Mouse (Mus musculus): ENCODE data around the gene Nfkbiz. TPM values are rescaled to one million over a fixed set of nuclear protein-coding genes. Genes with fewer than 3 reads are reported as not detected.

The Nfkbiz gene
- polyA plus RNA-seq, 1 experiment from 2014 or later = 1.6 TPM

DNA sequence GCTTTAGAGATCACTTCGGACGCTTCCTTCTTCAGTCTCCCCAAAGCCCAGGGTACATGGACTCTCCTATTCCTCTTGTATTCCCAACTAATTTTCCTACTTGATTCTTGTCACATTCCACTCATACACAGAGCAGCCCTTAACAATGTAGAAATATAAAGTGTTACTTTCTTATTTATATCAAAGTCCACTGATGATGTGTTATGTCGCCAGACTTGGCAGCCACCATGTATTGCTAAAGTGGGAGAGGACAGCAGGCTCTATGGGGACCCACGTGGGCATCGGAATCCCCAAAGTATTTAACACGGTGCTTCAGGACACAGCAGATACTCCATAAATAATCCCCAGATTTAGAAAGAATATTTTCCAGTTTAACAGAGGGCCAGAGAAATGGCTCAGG is 24.0 kb downstream of the Nfkbiz start:
- no peak overlapping the region for H3K27ac ChIP-seq
- H3K36me3 ChIP-seq = peaks cover 50% of the 10 kb centered on the region
- no peak for ATAC-seq (ENCODE audit: low FRiP score)
- H3K9ac ChIP-seq = no peak overlapping the region
- 96% methylated on average over 6 of the region's 6 CpGs for WGBS
- no peak overlapping the region for H3K4me3 ChIP-seq
- no peak overlapping the region for H3K4me2 ChIP-seq
- no peaks in the 10 kb centered on the region for H3K27me3 ChIP-seq
- H3K4me1 ChIP-seq (replicated peaks) = peaks cover 11% of the 10 kb centered on the region
- no peaks in the 10 kb centered on the region for H3K9me3 ChIP-seq

DNA sequence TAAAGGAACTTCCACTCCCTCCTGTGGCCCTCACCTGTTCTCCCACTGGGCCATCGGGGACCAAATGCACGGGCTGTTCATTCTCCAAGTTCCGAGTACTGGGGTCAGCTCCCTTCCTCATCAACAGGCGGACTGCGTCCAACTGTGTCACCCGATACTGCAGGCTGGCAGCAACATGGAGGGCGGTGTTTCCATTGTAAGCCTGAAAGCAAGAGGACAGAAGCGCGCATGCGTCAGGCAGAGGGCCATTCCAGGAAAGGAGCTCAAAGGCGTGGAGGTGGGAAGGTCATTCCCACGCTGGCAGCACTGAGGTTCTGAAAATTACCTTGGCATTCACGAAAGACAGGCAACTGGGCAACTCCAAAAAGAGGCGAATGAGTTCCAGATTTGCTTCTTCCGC is 24.8 kb downstream of the Nfkbiz start:
- Histone ChIP-seq H3K4me2 (no peak overlapping the region), H3K9me3 (no peaks in the 10 kb centered on the region), H3K36me3 (peaks cover 50% of the 10 kb centered on the region), H3K4me1 (replicated peaks) (peaks cover 4% of the 10 kb centered on the region; the same call in 1 of the 2 replicates), H3K27ac (no peak overlapping the region), H3K4me3 (no peak overlapping the region), H3K9ac (no peak overlapping the region), H3K27me3 (no peaks in the 10 kb centered on the region)
- 85% methylated on average over 15 of the region's 15 CpGs for WGBS
- ATAC-seq (ENCODE audit: low FRiP score) = no peak

DNA sequence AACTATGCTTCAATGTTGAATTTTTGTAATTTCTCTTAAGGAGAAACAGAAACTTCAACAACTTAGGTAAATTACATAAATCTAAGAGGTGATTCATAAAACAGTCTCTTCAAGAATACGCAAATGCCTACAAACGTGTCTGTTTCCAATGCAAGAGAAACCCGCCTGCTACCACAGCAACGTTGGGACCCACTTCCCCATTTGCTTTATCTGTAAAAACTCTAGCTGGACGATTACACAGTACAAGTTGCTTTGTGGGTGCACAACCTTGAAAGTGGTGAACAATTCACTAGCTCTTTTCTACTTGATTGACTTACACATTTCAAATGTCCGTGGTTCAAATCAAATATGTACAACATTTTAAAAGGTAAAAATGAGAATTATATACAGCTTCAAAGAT is 26.9 kb downstream of the Nfkbiz start:
- H3K9me3 ChIP-seq = no peaks in the 10 kb centered on the region
- H3K27me3 ChIP-seq = no peaks in the 10 kb centered on the region
- ATAC-seq (ENCODE audit: low FRiP score) = no peak
- H3K27ac ChIP-seq = no peak overlapping the region
- H3K9ac ChIP-seq = no peak overlapping the region
- H3K36me3 ChIP-seq = peaks cover 43% of the 10 kb centered on the region
- H3K4me3 ChIP-seq = no peak overlapping the region
- H3K4me2 ChIP-seq = no peak overlapping the region
- H3K4me1 ChIP-seq (replicated peaks) = no peaks in the 10 kb centered on the region
- 92% methylated on average over 6 of the region's 6 CpGs for WGBS

DNA sequence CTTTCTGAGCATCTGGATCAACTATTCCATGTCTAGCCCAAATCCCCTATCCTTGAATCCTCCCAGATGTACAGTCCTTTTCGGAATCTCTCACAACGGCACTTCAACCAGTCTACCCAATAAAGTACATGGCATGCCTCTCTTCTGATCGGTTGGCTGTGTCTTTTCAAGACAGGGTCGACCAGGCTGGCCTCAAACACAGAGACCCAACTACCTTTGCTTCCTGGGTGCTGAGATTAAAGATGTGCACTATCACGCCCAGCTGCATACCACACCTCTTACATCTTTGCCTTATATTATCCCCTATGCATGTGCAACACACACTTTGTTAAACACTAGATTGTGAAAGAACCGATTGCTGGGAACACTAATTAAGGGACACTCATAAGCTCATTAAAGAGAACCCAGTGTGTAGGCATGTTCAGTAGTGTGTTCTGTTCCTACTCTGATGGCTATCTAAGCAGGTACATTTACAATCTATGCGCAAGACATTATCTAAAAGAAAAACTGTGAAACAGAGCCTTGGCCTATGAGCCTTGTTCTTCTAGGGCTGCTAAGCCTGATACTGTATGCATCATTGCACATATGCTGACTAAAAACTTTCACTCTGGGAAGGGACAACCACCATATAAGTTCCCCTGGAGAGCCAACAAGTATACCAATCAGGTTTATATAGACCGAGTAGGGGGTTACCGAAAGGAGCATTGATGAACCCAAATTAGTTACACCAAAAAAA is 28.8 kb downstream of the Nfkbiz start:
- H3K36me3 ChIP-seq = peaks cover 25% of the 10 kb centered on the region
- no peak for ATAC-seq (ENCODE audit: low FRiP score)
- H3K9ac ChIP-seq = no peak overlapping the region
- H3K4me3 ChIP-seq = no peak overlapping the region
- 95% methylated on average over 9 of the region's 9 CpGs for WGBS
- H3K27me3 ChIP-seq = no peaks in the 10 kb centered on the region
- no peaks in the 10 kb centered on the region for H3K4me1 ChIP-seq (replicated peaks)
- no peaks in the 10 kb centered on the region for H3K9me3 ChIP-seq
- H3K4me2 ChIP-seq = no peak overlapping the region
- H3K27ac ChIP-seq = no peak overlapping the region

DNA sequence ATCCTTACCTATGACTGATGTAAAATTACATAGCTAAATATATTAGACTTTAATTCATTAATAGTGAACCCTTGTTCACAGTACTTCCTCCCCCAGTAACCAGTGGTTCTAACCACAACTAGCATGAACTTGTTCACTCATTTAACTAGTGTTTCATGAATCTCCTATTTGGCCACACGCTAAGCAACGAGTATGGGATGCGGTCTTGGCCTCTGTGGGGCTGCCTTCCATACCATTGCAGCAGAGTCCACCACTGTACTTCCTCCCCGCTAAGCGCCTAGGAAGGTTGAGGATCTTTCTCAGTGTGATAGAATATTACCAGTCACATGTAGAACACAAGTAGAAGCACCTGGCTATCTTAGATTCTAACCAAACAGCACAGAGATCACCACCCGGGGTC is 29.4 kb downstream of the Nfkbiz start:
- ATAC-seq (ENCODE audit: low FRiP score) = no peak
- no peak overlapping the region for H3K4me2 ChIP-seq

DNA sequence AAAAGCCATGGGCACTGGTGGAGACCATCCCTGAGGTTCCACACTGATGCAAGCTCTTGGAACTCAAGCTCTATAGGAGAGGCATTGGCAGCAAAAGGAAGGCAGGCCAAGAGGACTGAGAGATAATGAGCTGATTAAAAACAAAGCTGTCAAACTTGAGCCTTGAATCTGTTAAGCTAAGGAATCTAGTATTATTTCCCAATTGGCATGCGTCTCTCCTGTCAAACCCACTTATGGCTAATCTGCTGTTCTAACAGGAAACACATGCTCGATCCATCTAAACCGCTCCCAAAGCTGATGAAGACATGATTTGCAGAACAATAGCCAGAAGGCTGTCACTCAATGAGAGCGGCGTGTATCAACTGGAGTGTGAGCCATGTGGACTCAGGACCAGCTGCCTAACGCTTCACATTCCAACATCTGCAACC is 31.2 kb downstream of the Nfkbiz start:
- no peaks in the 10 kb centered on the region for H3K27me3 ChIP-seq
- no peak overlapping the region for H3K4me3 ChIP-seq
- H3K36me3 ChIP-seq = peaks cover 5% of the 10 kb centered on the region
- WGBS = 74% methylated on average over 6 of the region's 6 CpGs
- no peak overlapping the region for H3K9ac ChIP-seq
- H3K9me3 ChIP-seq = no peaks in the 10 kb centered on the region
- no peaks in the 10 kb centered on the region for H3K4me1 ChIP-seq (replicated peaks)
- no peak overlapping the region for H3K27ac ChIP-seq
- H3K4me2 ChIP-seq = no peak overlapping the region
- no peak for ATAC-seq (ENCODE audit: low FRiP score)

More for the DNA sequence above, 29.4 kb downstream of the Nfkbiz start:
- H3K27me3 ChIP-seq = no peaks in the 10 kb centered on the region
- H3K27ac ChIP-seq = no peak overlapping the region
- peaks cover 21% of the 10 kb centered on the region for H3K36me3 ChIP-seq
- H3K4me3 ChIP-seq = no peak overlapping the region
- no peak overlapping the region for H3K9ac ChIP-seq
- no peaks in the 10 kb centered on the region for H3K9me3 ChIP-seq
- no peaks in the 10 kb centered on the region for H3K4me1 ChIP-seq (replicated peaks)
- WGBS = 94% methylated on average over 6 of the region's 6 CpGs

DNA sequence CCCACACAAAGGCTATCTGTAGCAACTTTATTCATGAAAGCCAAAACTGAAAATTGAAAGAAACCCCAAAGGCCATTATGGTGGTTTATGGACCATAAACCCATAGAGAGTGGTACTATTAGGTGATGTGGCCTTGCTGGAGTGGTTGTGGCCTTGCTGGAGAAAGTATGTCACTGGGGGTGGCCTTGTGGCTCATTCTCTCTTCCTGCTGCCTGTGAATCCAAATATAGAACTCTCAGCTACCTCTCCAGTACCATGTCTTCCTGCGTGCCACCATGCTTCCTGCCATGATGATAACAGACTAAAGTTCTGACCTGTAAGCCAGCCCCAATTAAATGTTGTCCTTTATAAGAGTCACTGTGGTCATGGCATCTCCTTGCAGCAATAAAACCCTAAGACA is 33.9 kb downstream of the Nfkbiz start:
- Histone ChIP-seq H3K9me3 (no peaks in the 10 kb centered on the region), H3K27ac (no peak overlapping the region), H3K9ac (no peak overlapping the region), H3K4me3 (no peak overlapping the region), H3K4me2 (no peak overlapping the region), H3K36me3 (no peaks in the 10 kb centered on the region), H3K27me3 (no peaks in the 10 kb centered on the region), H3K4me1 (replicated peaks) (no peaks in the 10 kb centered on the region)
- no peak for ATAC-seq (ENCODE audit: low FRiP score)
- WGBS = 96% methylated on average over 1 of the region's 1 CpGs

DNA sequence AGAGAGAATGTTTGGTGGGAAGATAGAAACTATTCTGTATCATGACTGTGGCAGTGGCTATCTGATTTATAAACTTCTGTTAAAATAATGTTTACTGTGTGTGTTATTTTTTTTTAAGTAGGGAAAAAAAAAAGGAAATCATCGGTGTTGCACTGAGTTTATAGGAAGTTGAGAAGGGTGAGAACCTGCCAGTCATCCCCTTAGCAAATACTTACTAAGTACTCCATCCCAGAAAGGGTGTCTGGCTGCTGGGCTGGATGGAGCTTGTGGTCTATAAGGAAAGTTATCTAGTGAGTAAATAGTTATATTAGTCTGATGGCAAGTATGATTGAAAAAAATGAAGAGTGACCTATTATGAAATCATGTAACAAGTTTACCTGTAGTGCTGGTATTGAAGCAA is 37.1 kb downstream of the Nfkbiz start:
- no peak for ATAC-seq (ENCODE audit: low FRiP score)
- H3K4me2 ChIP-seq = no peak overlapping the region
- no peaks in the 10 kb centered on the region for H3K4me1 ChIP-seq (replicated peaks)
- no peaks in the 10 kb centered on the region for H3K27me3 ChIP-seq
- WGBS = 95% methylated on average over 1 of the region's 1 CpGs
- no peaks in the 10 kb centered on the region for H3K36me3 ChIP-seq
- no peaks in the 10 kb centered on the region for H3K9me3 ChIP-seq
- H3K27ac ChIP-seq = no peak overlapping the region
- no peak overlapping the region for H3K4me3 ChIP-seq
- no peak overlapping the region for H3K9ac ChIP-seq

DNA sequence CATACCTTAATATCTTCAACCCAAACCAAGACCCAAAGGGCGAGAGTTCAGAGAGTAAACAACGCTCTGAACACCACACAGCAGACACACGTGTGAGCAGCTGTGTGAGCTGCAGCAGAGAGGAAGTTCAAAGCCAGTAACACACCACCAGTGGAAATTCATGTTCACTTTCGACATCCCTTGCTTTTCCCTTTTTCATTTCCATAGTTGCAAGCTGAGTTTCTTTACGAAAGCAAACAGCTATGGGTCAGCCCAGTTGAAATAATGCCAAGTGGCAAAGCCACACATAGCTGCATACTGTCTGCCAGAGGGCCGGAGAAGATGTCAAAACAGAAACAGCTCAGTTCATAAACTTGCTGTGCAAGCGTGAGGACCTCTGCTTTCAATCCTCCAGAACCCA is 39.9 kb downstream of the Nfkbiz start:
- ATAC-seq (ENCODE audit: low FRiP score) = no peak
- 89% methylated on average over 7 of the region's 7 CpGs for WGBS
- Histone ChIP-seq H3K9me3 (no peaks in the 10 kb centered on the region), H3K4me3 (no peak overlapping the region), H3K27me3 (no peaks in the 10 kb centered on the region), H3K4me1 (replicated peaks) (no peaks in the 10 kb centered on the region), H3K4me2 (no peak overlapping the region), H3K9ac (no peak overlapping the region), H3K36me3 (no peaks in the 10 kb centered on the region), H3K27ac (no peak overlapping the region)

DNA sequence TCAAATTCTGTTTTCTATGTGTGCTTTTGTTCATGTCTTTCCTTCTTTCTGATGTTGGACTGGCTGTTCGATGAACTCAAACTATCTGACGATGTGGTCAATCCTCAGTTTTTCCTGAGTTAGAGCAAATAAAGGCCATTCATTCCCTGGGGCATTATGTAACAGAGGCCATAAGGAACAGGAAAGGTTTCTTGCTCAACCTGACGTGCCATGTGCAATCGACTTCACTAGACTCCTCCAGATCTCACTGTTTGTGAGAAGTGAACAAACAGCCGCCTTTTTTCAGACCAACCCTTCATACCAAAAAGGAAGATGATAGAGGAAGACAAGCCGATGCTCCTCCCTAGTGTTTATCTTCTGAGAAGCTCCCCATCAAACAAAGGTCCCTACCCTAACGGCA is 48.4 kb downstream of the Nfkbiz start:
- Histone ChIP-seq H3K4me3 (no peak overlapping the region), H3K27ac (no peak overlapping the region), H3K36me3 (no peaks in the 10 kb centered on the region), H3K4me1 (replicated peaks) (no peaks in the 10 kb centered on the region), H3K9ac (no peak overlapping the region), H3K27me3 (no peaks in the 10 kb centered on the region), H3K4me2 (no peak overlapping the region), H3K9me3 (no peaks in the 10 kb centered on the region)
- ATAC-seq (ENCODE audit: low FRiP score) = no peak
- WGBS = 93% methylated on average over 7 of the region's 7 CpGs

DNA sequence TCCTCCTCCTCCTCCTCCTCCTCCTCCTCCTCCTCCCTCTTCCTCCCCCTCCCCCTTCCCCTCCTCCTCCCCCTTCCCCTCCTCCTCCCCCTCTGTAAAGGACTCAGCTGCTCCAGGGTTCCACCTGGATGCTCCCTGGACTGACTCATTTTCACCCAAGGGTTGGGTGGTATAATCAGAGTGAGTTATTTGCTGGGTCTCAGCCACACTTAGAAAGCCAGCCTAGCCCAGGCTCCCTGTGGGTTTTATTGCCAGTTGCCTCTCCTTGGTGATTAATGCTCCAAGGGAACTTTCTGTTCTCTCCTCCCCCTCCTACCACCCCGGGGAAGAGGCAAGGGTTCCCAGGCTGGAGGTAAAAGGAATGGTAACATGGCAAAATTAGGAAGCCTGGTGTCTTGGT is 49.4 kb downstream of the Nfkbiz start:
- no peak overlapping the region for H3K4me3 ChIP-seq
- ATAC-seq (ENCODE audit: low FRiP score) = no peak
- no peak overlapping the region for H3K9ac ChIP-seq
- H3K27me3 ChIP-seq = no peaks in the 10 kb centered on the region
- no peaks in the 10 kb centered on the region for H3K9me3 ChIP-seq
- H3K4me2 ChIP-seq = no peak overlapping the region
- H3K4me1 ChIP-seq (replicated peaks) = no peaks in the 10 kb centered on the region
- no peaks in the 10 kb centered on the region for H3K36me3 ChIP-seq
- H3K27ac ChIP-seq = no peak overlapping the region
- WGBS = 27% methylated on average over 1 of the region's 1 CpGs

DNA sequence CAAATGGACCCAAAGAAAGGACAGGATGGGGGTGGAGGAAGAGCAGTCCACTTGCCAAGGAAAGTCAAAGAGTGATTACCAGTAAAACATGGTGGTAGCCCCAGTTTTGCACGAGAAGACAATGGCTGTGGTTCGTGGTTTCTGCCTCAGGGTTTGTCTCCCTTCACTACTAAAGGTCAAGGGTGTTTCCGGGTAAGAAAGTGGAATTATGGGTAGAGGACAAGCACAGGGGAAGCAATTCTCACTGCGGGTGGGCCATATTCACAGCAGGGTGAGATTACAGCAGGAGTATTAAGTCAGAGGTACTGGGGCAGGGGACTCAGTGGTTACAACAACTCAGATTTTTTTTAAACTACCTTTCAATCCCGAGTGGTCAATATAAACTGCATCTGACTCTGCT is 50.0 kb downstream of the Nfkbiz start:
- no peak overlapping the region for H3K9ac ChIP-seq
- H3K9me3 ChIP-seq = no peaks in the 10 kb centered on the region
- H3K4me1 ChIP-seq (replicated peaks) = no peaks in the 10 kb centered on the region
- H3K4me3 ChIP-seq = no peak overlapping the region
- no peaks in the 10 kb centered on the region for H3K36me3 ChIP-seq
- no peak for ATAC-seq (ENCODE audit: low FRiP score)
- no peak overlapping the region for H3K27ac ChIP-seq
- 75% methylated on average over 5 of the region's 5 CpGs for WGBS
- no peak overlapping the region for H3K4me2 ChIP-seq
- H3K27me3 ChIP-seq = no peaks in the 10 kb centered on the region

DNA sequence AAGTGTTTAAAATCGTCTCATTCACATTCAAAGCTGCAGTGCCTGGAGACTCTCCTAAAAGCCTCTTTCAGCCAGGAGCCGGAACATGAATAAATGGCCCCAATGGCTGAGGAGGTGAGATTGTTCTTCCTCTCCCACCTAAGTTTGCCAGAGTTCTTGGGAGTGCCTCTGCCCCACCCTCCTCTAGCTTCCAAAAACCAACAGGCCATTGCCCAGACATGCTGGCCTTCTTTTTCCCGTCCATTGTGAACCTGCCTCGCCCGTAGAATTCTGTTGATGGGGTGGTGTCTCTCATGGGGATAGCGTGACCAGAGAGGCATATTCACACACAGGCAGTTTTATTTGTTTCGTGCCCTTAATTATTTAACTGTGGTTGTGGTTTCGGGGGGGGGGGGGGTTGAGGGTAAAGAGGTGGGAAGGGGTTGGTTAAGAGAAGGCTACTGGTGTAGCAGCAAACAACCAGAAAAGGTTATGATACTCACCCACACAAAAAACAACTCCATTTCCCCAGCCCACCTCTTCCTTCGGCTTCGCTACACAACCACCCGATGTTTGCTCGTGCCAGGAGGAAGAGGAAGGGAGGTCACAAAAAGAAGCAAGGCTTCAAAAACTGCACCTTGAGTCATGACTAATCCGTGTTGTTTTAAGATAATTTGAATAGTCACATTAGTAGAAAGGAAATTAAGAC is 51.2 kb downstream of the Nfkbiz start:
- no peaks in the 10 kb centered on the region for H3K4me1 ChIP-seq (replicated peaks)
- 89% methylated on average over 13 of the region's 13 CpGs for WGBS
- H3K4me2 ChIP-seq = no peak overlapping the region
- H3K4me3 ChIP-seq = no peak overlapping the region
- no peaks in the 10 kb centered on the region for H3K9me3 ChIP-seq
- ATAC-seq (ENCODE audit: low FRiP score) = no peak
- no peaks in the 10 kb centered on the region for H3K27me3 ChIP-seq
- no peak overlapping the region for H3K9ac ChIP-seq
- H3K36me3 ChIP-seq = no peaks in the 10 kb centered on the region
- no peak overlapping the region for H3K27ac ChIP-seq
